Mouse (Mus musculus) limb, embryonic 12.5 days (tissue): ENCODE data around the gene Cmtm1. TPM values are rescaled to one million over a fixed set of nuclear protein-coding genes. Genes with fewer than 3 reads are reported as not detected.

Source experiments
- polyA plus RNA-seq: library from polyadenylated mRNA; unstranded; fragments of >200 nt; fragmentation: Nextera tagmentation; extraction: Ambion mirVana; gene quantifications from 2 replicates; pipeline ENCODE4 v1.2.1, GENCODE M21; 2016

Cmtm1 gene
- polyA plus RNA-seq, 1 experiment from 2014 or later: not detected

Other genes starting within 250 kb of the Cmtm1 start
- 16.2 and 19.2 TPM in 2 replicates for gene Cdh5, start 208.5 kb downstream of the Cmtm1 start, polyA plus RNA-seq
- gene Bean1, start 139.7 kb downstream of the Cmtm1 start, polyA plus RNA-seq: 0.42 and 0.53 TPM in 2 replicates
- gene Tk2, start 61.6 kb downstream of the Cmtm1 start, polyA plus RNA-seq: 22.1 and 26.0 TPM in 2 replicates
- 48.6 and 52.2 TPM in 2 replicates for gene Cklf, start 59.3 kb downstream of the Cmtm1 start, polyA plus RNA-seq
- gene Cmtm2a, start 17.0 kb downstream of the Cmtm1 start, polyA plus RNA-seq: not detected in 2 replicates
- gene Gm45711, start 64 bp downstream of the Cmtm1 start, polyA plus RNA-seq: not detected in 2 replicates
- gene Gm11020, start 11.4 kb upstream of the Cmtm1 start, polyA plus RNA-seq: not detected in 2 replicates
- gene Cmtm2b, start 12.1 kb upstream of the Cmtm1 start, polyA plus RNA-seq: not detected in 2 replicates
- gene Cmtm3, start 29.3 kb upstream of the Cmtm1 start, polyA plus RNA-seq: 99.8 and 102 TPM in 2 replicates
- gene Cmtm4, start 85.7 kb upstream of the Cmtm1 start, polyA plus RNA-seq: 3.2 TPM in 2 replicates
- 79.0 and 83.5 TPM in 2 replicates for gene Dync1li2, start 132.9 kb upstream of the Cmtm1 start, polyA plus RNA-seq
- 0.28 and 0.70 TPM in 2 replicates for gene Terb1, start 199.8 kb upstream of the Cmtm1 start, polyA plus RNA-seq
- gene Nae1, start 224.5 kb upstream of the Cmtm1 start, polyA plus RNA-seq: 135 and 138 TPM in 2 replicates
- 0.76 and 1.5 TPM in 2 replicates for gene Car7, start 224.5 kb upstream of the Cmtm1 start, polyA plus RNA-seq